Mouse (Mus musculus) CH12.LX (cell line): ENCODE results near the gene Il1f6. TPM values are rescaled to one million over a fixed set of nuclear protein-coding genes. Genes with fewer than 3 reads are reported as not detected.

ENCODE experiments used
- DNase-seq: peaks from one replicate; pipeline ENCODE4 v3.0.0-alpha.2; 2013; ENCODE audit errors: extremely low read depth
- H3K27ac ChIP-seq: 2 replicates; pipeline ENCODE4 v1.5.1; 2012; ENCODE audit warnings: low read depth, mild to moderate bottlenecking, control low read depth, moderate library complexity; ENCODE audit not compliant: insufficient read depth
- H3K27me3 ChIP-seq: replicated peaks from 2 replicates; pipeline ENCODE3; 2012; ENCODE audit warnings: inconsistent platforms
- H3K36me3 ChIP-seq, 2 experiments: replicated peaks in 1 of 2; 2 replicates each; pipeline versions ENCODE3 to v1.6.1; 2012; ENCODE audit warnings: inconsistent platforms in 1 of 2, low read length in 1 of 2, mild to moderate bottlenecking in 1 of 2, mixed read lengths in 1 of 2, moderate library complexity in 1 of 2; ENCODE audit not compliant: control insufficient read depth in 1 of 2, insufficient read depth in 1 of 2
- H3K4me1 ChIP-seq, 2 experiments: 2 replicates each; pipeline ENCODE4 v1.6.1; 2012; ENCODE audit warnings: inconsistent platforms in 1 of 2, moderate library complexity in 1 of 2; ENCODE audit not compliant: insufficient read depth in 2 of 2, control insufficient read depth in 1 of 2
- H3K4me2 ChIP-seq: 2 replicates; pipeline ENCODE4 v1.6.1; 2012; ENCODE audit warnings: low read depth, mild to moderate bottlenecking, control low read depth; ENCODE audit not compliant: poor library complexity, insufficient read depth, severe bottlenecking
- H3K4me3 ChIP-seq, 3 experiments: fragments of 150-350 bp in 1 of 3; sonication (generic) in 1 of 3; replicated peaks in 1 of 3; 2 replicates each; pipeline versions ENCODE3 to v1.5.1; 2011 to 2012; ENCODE audit warnings: low read depth in 2 of 3, low read length in 2 of 3, mild to moderate bottlenecking in 2 of 3, moderate library complexity in 2 of 3, control low read depth in 1 of 3, improper control_type of control experiment in 1 of 3, inconsistent platforms in 1 of 3, mixed read lengths in 1 of 3; ENCODE audit not compliant: poor library complexity in 1 of 3
- H3K79me2 ChIP-seq: replicated peaks from 2 replicates; pipeline ENCODE4 v1.6.1; 2012; ENCODE audit warnings: mild to moderate bottlenecking, moderate library complexity; ENCODE audit not compliant: control insufficient read depth, poor library complexity, insufficient read depth, severe bottlenecking; ENCODE audit errors: extremely low read depth
- H3K9ac ChIP-seq: 2 replicates; pipeline ENCODE4 v1.6.1; 2012; ENCODE audit warnings: low read depth, mild to moderate bottlenecking, control low read depth, moderate library complexity; ENCODE audit not compliant: insufficient read depth
- H3K9me3 ChIP-seq: replicated peaks from 2 replicates; pipeline ENCODE3; 2012; ENCODE audit warnings: low read length, inconsistent platforms, mixed read lengths
- EP300 ChIP-seq: IDR thresholded peaks from 2 replicates; pipeline ENCODE4 v1.6.1; 2011; ENCODE audit warnings: low read length, improper control_type of control experiment
- MAX ChIP-seq: IDR thresholded peaks from 2 replicates; pipeline ENCODE4 v1.6.1; 2011; ENCODE audit warnings: low read length, improper control_type of control experiment
- MXI1 ChIP-seq: IDR thresholded peaks from 2 replicates; pipeline ENCODE4 v1.6.1; 2011; ENCODE audit warnings: mild to moderate bottlenecking, low read depth, low read length, improper control_type of control experiment
- NELFE ChIP-seq: IDR thresholded peaks from 2 replicates; pipeline ENCODE4 v1.6.1; 2011; ENCODE audit warnings: low read depth, low read length, improper control_type of control experiment
- TCF12 ChIP-seq: IDR thresholded peaks from 2 replicates; pipeline ENCODE4 v1.6.1; 2014; ENCODE audit warnings: low read depth, mild to moderate bottlenecking, inconsistent platforms, low read length, improper control_type of control experiment
- ZC3H11A ChIP-seq: IDR thresholded peaks from 2 replicates; pipeline ENCODE4 v1.6.1; 2012; ENCODE audit warnings: low read depth, mild to moderate bottlenecking, inconsistent platforms, low read length, improper control_type of control experiment
- ZMIZ1 ChIP-seq: IDR thresholded peaks from 2 replicates; pipeline ENCODE4 v1.6.1; 2012; ENCODE audit warnings: low read depth, mild to moderate bottlenecking, inconsistent platforms, low read length, improper control_type of control experiment
- dilution Hi-C: fragments of 300-500 bp; cut with MboI; formaldehyde crosslinking; loops from 2 replicates; pipeline ENCODE4 v1.14.3; 2020; ENCODE audit warnings: low sequenced_read_pairs; ENCODE audit not compliant: extremely low pct_unique_long_range_greater_than_20kb, extremely low pct_ligation_motif_present
- in situ Hi-C: fragments of 300-500 bp; cut with MboI; formaldehyde crosslinking; loops from 3 replicates; pipeline ENCODE4 v1.14.3; 2019; ENCODE audit warnings: low sequenced_read_pairs, low pct_ligation_motif_present, low pct_unique_long_range_greater_than_20kb, mixed read lengths
- polyA plus RNA-seq: library from polyadenylated mRNA; unstranded; fragments of >175 nt; gene quantifications from 2 replicates; pipeline ENCODE4 v1.2.1, GENCODE M21; 2012; ENCODE audit warnings: low read depth; ENCODE audit not compliant: insufficient read length
- total RNA-seq, 2 experiments: library from RNA; depleted of rRNA; stranded (reverse); fragments of 300-350 nt in 1 of 2; fragments of >200 nt in 1 of 2; gene quantifications; 2 replicates each; pipeline ENCODE4 v1.2.3; 2012 to 2014

Gene Il1f6
- total and polyA plus RNA-seq, 3 experiments = 0.25 to 0.52 TPM; not detected in 1

DNA sequence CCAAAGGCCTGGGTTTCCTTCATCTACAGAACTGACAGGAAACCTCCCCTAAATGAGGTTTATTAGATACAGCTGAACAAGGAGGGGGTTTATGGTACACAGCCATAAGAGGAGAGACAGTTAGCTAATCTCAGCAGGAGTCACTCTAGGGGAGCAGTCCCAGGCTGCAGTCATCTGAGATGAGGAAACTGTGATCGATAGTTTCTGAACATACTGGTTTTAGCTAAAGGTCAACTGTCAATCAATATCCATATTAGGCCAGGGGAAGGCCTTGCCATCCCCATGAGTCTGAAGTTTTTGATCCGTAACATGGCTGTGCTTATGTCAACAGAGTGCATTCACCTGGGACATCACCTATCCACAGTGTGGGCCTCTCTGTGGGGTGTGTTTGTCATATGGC is 58.4 kb downstream of the Il1f6 start:
- no peak for TF ChIP-seq TCF12
- TF ChIP-seq ZC3H11A = no peak
- no peak for TF ChIP-seq EP300
- TF ChIP-seq NELFE = no peak
- TF ChIP-seq ZMIZ1 = no peak
- no peak for TF ChIP-seq MAX
- H3K9ac ChIP-seq = no peak overlapping the region
- no peak overlapping the region for H3K27ac ChIP-seq
- no peaks in the 10 kb centered on the region for H3K36me3 ChIP-seq
- H3K79me2 ChIP-seq = no peaks in the 10 kb centered on the region
- DNase-seq = no peak
- no peaks in the 10 kb centered on the region for H3K4me1 ChIP-seq
- no peaks in the 10 kb centered on the region for H3K27me3 ChIP-seq
- no peak overlapping the region for H3K4me2 ChIP-seq
- in situ Hi-C loops (no loop called here), dilution Hi-C loops (no loop called here)
- H3K9me3 ChIP-seq = no peaks in the 10 kb centered on the region
- H3K4me3 ChIP-seq = no peak overlapping the region

DNA sequence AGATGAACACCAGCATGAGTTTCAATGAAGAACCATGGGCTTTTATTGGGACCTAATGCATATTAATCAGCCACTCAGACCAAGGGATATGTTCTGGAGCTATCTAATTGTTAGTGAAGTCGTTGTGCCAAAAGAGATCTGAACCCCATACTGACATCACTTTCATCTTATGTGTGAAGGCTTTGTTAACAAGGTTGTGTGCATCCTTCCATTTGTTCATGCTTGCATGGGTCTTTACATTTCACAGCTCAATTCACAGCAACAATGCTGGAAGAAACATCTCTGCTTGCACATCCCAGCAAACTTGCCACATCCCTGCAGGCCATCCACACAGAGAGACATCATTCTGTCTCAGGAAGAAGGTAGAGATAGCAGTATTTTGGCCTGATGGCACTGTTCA is 59.9 kb downstream of the Il1f6 start:
- Histone ChIP-seq H3K4me2 (no peak overlapping the region), H3K9me3 (no peaks in the 10 kb centered on the region), H3K9ac (no peak overlapping the region), H3K36me3 (no peaks in the 10 kb centered on the region), H3K79me2 (no peaks in the 10 kb centered on the region), H3K4me3 (no peak overlapping the region), H3K4me1 (no peaks in the 10 kb centered on the region), H3K27me3 (no peaks in the 10 kb centered on the region), H3K27ac (no peak overlapping the region)
- in situ Hi-C loops (no loop called here), dilution Hi-C loops (no loop called here)
- no peak for DNase-seq
- TF ChIP-seq MXI1 = no peak

Other genes starting within 250 kb of the Il1f6 start
- 0.42 and 0.64 TPM in 2 replicates for gene Hnmt, start 166.0 kb upstream of the Il1f6 start, total RNA-seq (2012; rRNA removed)
- 0.13 TPM in 1 of 2 replicates, not detected in the other for gene Hnmt, start 166.0 kb upstream of the Il1f6 start, total RNA-seq (2014; rRNA removed)
- gene Hnmt, start 166.0 kb upstream of the Il1f6 start, polyA plus RNA-seq = not detected in 2 replicates
- gene Tbpl2, start 118.8 kb upstream of the Il1f6 start, total RNA-seq (2012; rRNA removed) = not detected in 2 replicates
- gene Tbpl2, start 118.8 kb upstream of the Il1f6 start, total RNA-seq (2014; rRNA removed) = not detected in 2 replicates
- not detected in 2 replicates for gene Tbpl2, start 118.8 kb upstream of the Il1f6 start, polyA plus RNA-seq
- not detected in 2 replicates for gene Il1f8, start 62.3 kb upstream of the Il1f6 start, total RNA-seq (2012; rRNA removed)
- 0.26 TPM in 1 of 2 replicates, not detected in the other for gene Il1f8, start 62.3 kb upstream of the Il1f6 start, total RNA-seq (2014; rRNA removed)
- not detected in 2 replicates for gene Il1f8, start 62.3 kb upstream of the Il1f6 start, polyA plus RNA-seq
- not detected in 2 replicates for gene Il1f9, start 28.9 kb upstream of the Il1f6 start, total RNA-seq (2012; rRNA removed)
- not detected in 2 replicates for gene Il1f9, start 28.9 kb upstream of the Il1f6 start, total RNA-seq (2014; rRNA removed)
- not detected in 2 replicates for gene Il1f9, start 28.9 kb upstream of the Il1f6 start, polyA plus RNA-seq
- gene Il1f5, start 61.5 kb downstream of the Il1f6 start, total RNA-seq (2012; rRNA removed) = not detected in 2 replicates
- gene Il1f5, start 61.5 kb downstream of the Il1f6 start, total RNA-seq (2014; rRNA removed) = not detected in 2 replicates
- not detected in 2 replicates for gene Il1f5, start 61.5 kb downstream of the Il1f6 start, polyA plus RNA-seq
- not detected in 2 replicates for gene Il1f10, start 75.8 kb downstream of the Il1f6 start, total RNA-seq (2012; rRNA removed)
- not detected in 2 replicates for gene Il1f10, start 75.8 kb downstream of the Il1f6 start, total RNA-seq (2014; rRNA removed)
- not detected in 2 replicates for gene Il1f10, start 75.8 kb downstream of the Il1f6 start, polyA plus RNA-seq
- 0.21 and 0.98 TPM in 2 replicates for gene Il1rn, start 121.4 kb downstream of the Il1f6 start, total RNA-seq (2012; rRNA removed)
- gene Il1rn, start 121.4 kb downstream of the Il1f6 start, total RNA-seq (2014; rRNA removed) = 0.54 and 0.71 TPM in 2 replicates
- 0.37 and 0.44 TPM in 2 replicates for gene Il1rn, start 121.4 kb downstream of the Il1f6 start, polyA plus RNA-seq
- gene Psd4, start 152.2 kb downstream of the Il1f6 start, total RNA-seq (2012; rRNA removed) = 55.0 and 60.4 TPM in 2 replicates
- 53.0 and 54.8 TPM in 2 replicates for gene Psd4, start 152.2 kb downstream of the Il1f6 start, total RNA-seq (2014; rRNA removed)
- 62.6 and 66.8 TPM in 2 replicates for gene Psd4, start 152.2 kb downstream of the Il1f6 start, polyA plus RNA-seq